Mouse (Mus musculus) hindbrain, postnatal 0 days (tissue): Measurements from ENCODE around the gene Plekhb2. TPM values are rescaled to one million over a fixed set of nuclear protein-coding genes. Genes with fewer than 3 reads are reported as not detected.

ENCODE experiments used
- ATAC-seq: fragments of 200-750 bp; cut with Nextera tagmentation; 2 replicates; pipeline ENCODE4 v1.8.0; 2017; ENCODE audit warnings: mild to moderate bottlenecking, moderate TSS enrichment, moderate library complexity
- DNase-seq: peaks from one replicate; pipeline ENCODE4 v3.0.0-alpha.2; 2015; ENCODE audit warnings: low spot score
- H3K27ac ChIP-seq: fragments of 300-500 bp; sonication (generic); 2 replicates; pipeline ENCODE4 v1.5.1; 2014; ENCODE audit warnings: mild to moderate bottlenecking
- H3K27me3 ChIP-seq: fragments of 300-500 bp; sonication (generic); 2 replicates; pipeline ENCODE4 v1.6.1; 2014; ENCODE audit warnings: low read length, mixed read lengths; ENCODE audit not compliant: insufficient read depth
- H3K36me3 ChIP-seq: fragments of 300-500 bp; sonication (generic); 2 replicates; pipeline ENCODE4 v1.6.1; 2014; ENCODE audit warnings: low read length, mixed read lengths; ENCODE audit not compliant: insufficient read depth
- H3K4me1 ChIP-seq: fragments of 300-500 bp; sonication (generic); 2 replicates; pipeline ENCODE4 v1.6.1; 2014; ENCODE audit warnings: antibody characterized with exemption, low read length, mixed read lengths; ENCODE audit not compliant: insufficient read depth
- H3K4me2 ChIP-seq: fragments of 300-500 bp; sonication (generic); 2 replicates; pipeline ENCODE4 v1.6.1; 2014; ENCODE audit warnings: low read depth, mild to moderate bottlenecking, low read length, moderate library complexity, mixed read lengths
- H3K4me3 ChIP-seq: fragments of 300-500 bp; sonication (generic); 2 replicates; pipeline ENCODE4 v1.5.1; 2014; ENCODE audit warnings: low read length
- H3K9ac ChIP-seq: fragments of 300-500 bp; sonication (generic); replicated peaks from 2 replicates; pipeline ENCODE4 v1.6.1; 2014; ENCODE audit warnings: mild to moderate bottlenecking, low read length, moderate library complexity, mixed read lengths
- H3K9me3 ChIP-seq: fragments of 300-500 bp; sonication (generic); 2 replicates; pipeline ENCODE4 v1.6.1; 2016; ENCODE audit warnings: low read length, mixed read lengths
- CTCF ChIP-seq: IDR thresholded peaks from 2 replicates; pipeline ENCODE4 v1.5.1; 2016; ENCODE audit warnings: antibody characterized with exemption, control low read depth, low read depth
- WGBS: fragments of 180-500 bp; shearing (Covaris S2); extraction: QIAGEN DNeasy Blood & Tissue Kit; methylation state at CpG from one replicate; pipeline ENCODE4 v1.1.7; 2014; 5-methylcytosine and 5-hydroxymethylcytosine counted together
- polyA plus RNA-seq: library from polyadenylated mRNA; unstranded; fragments of >200 nt; fragmentation: Nextera tagmentation; extraction: Ambion mirVana; gene quantifications from 2 replicates; pipeline ENCODE4 v1.2.1, GENCODE M21; 2015
- total RNA-seq: library from RNA; depleted of rRNA; stranded (reverse); fragments of >200 nt; gene quantifications from 2 replicates; pipeline ENCODE4 v1.2.3, GENCODE M21; 2014; rRNA removed

The Plekhb2 gene
- total RNA-seq: 98.6 and 117 TPM in 2 replicates
- polyA plus RNA-seq: 104 and 107 TPM in 2 replicates

DNA sequence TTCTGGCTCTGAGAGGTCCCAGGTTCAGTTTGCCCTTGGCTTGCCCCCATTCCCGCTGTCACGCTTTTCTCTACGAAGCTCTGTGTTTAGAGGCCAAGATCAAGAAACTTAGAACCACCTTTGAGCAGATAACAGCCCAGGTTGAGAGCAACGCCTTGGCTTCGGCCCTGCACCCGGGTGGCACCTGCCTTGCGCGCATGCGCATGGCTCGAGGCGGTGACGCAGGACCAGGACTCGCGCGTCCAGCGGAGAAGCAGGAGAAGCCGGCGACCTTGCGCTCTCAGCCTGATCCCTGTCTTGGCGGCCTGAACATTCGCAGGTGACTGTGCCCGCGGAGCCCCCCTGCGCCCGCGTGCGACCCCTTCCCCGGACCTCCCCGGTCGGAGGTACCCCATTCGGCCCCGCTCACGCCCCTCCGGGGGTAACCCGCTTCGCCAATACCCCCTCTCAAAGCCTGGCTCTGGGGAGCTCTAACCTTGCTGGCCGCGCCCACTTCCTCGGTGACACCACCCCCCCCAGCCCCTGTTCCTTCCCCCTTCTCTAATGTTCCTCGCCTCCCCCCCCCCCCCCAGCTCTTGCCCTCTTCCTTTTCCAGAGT, at the start of gene Plekhb2:
TSS of gene Plekhb2 (plus strand) at position 232 of the 598 bp plus-strand sequence.
- peak within 1 kb of the TSS; percentile 87 for H3K9ac ChIP-seq
- H3K9me3 ChIP-seq: no peaks in the 10 kb centered on the region
- WGBS: under 1% methylated on average over 37 of the region's 40 CpGs
- peak within 1 kb of the TSS; percentile 89 for H3K27ac ChIP-seq
- peak within 1 kb of the TSS; percentile 82 for H3K4me3 ChIP-seq
- peak within 1 kb of the TSS; percentile 78 for H3K4me2 ChIP-seq
- no peaks in the 10 kb centered on the region for H3K36me3 ChIP-seq
- no peak for TF ChIP-seq CTCF
- H3K4me1 ChIP-seq: 0 out of 2 replicates have a peak, but pooled peaks cover 17% of the 10 kb centered on the region
- DNase-seq (peak; percentile 93), ATAC-seq (peak; percentile 84)
- no peaks in the 10 kb centered on the region for H3K27me3 ChIP-seq

DNA sequence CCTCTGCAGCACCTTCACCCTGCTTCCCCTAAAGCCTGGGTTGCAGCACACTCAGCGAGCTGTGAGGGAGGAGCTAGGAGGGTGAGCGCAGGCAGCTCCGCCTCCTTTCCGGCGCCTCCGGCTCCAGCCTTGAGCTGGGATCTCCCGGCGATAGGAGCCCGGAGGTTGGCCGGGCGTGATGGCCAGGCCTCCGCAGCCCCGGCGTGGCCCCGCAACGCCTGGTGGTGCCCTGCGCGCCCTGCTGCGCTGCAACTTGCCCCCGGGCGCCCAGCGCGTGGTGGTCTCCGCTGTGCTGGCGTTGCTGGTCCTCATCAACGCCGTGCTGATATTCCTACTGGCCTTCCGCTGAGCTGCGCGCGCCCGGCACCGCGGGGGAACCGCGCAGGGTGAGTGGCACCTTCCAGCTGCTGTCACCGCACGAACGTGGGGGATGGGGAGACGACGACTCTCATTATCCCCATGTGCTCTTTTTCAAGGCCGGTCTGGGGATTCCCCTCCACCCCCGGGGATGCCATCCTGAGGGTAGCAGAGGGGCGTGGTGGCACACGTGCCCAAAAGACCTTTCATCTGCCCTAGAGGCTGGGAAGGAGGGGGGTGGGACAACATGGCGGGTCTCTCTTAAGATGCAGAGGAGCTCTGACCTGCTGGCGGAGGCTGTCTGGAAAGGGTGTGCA, 48.0 kb upstream of the Plekhb2 start:
- H3K9me3 ChIP-seq: no peaks in the 10 kb centered on the region
- peak overlapping the region; percentile 57 for H3K4me3 ChIP-seq
- WGBS: 1% methylated on average over 45 of the region's 47 CpGs
- no peaks in the 10 kb centered on the region for H3K27me3 ChIP-seq
- TF ChIP-seq CTCF: no peak
- peak overlapping the region; percentile 80 for H3K27ac ChIP-seq
- peak overlapping the region; percentile 81 for H3K4me2 ChIP-seq
- peak overlapping the region; percentile 74 for H3K9ac ChIP-seq
- H3K36me3 ChIP-seq: no peaks in the 10 kb centered on the region; the same call in 1 of the 2 replicates
- DNase-seq: peak; percentile 82
- ATAC-seq: peak; percentile 74
- H3K4me1 ChIP-seq: peaks cover 23% of the 10 kb centered on the region

DNA sequence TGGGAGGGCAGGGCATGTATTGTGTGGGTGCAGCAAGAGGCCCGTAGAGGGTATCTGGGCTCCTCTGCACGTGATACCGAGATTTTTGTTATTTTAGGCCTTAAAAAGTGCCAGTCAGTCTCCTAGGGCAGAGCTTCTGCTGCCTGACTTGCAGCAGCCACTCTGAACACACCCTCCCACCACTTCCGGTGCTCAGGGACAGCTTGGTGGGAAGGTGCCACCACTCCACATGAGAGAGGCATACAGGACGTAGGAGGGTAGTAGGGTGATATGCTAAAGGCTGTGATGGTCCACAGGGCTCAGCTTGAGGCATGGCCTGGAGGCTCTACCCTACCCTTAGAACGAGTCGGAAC, 47.5 kb upstream of the Plekhb2 start:
- Histone ChIP-seq H3K9me3 (no peaks in the 10 kb centered on the region), H3K4me2 (peak overlapping the region; percentile 81), H3K27ac (peak overlapping the region; percentile 80), H3K4me1 (peaks cover 23% of the 10 kb centered on the region), H3K9ac (peak overlapping the region; percentile 74), H3K4me3 (peak overlapping the region; percentile 57), H3K36me3 (peaks cover 3% of the 10 kb centered on the region; the same call in 1 of the 2 replicates), H3K27me3 (no peaks in the 10 kb centered on the region)
- ATAC-seq: peak; percentile 30
- no peak for TF ChIP-seq CTCF
- WGBS: 18% methylated on average over 7 of the region's 7 CpGs
- peak; percentile 46 for DNase-seq

DNA sequence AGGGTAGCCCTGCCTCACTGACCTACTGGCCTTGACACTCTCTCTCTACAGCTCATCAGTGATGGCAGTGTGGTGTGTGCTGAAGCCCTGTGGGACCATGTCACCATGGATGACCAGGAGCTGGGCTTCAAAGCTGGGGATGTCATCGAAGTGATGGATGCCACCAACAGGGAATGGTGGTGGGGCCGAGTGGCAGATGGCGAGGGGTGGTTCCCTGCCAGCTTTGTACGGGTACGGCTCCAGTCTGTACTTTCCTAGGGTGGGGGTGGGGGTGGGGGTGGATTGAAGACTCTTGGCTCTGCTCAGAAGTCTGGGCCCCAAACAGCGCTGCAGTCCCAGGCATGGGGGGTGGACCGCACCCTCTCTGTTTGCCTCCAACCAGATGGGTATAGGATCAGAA, 44.9 kb upstream of the Plekhb2 start:
- no peak overlapping the region for H3K4me3 ChIP-seq
- H3K9me3 ChIP-seq: no peaks in the 10 kb centered on the region
- no peak for ATAC-seq
- peaks cover 17% of the 10 kb centered on the region; the same call in 1 of the 2 replicates for H3K36me3 ChIP-seq
- H3K27ac ChIP-seq: no peak overlapping the region
- H3K4me2 ChIP-seq: no peak overlapping the region
- no peak overlapping the region for H3K9ac ChIP-seq
- 57% methylated on average over 7 of the region's 7 CpGs for WGBS
- H3K4me1 ChIP-seq: peaks cover 23% of the 10 kb centered on the region
- no peak for TF ChIP-seq CTCF
- H3K27me3 ChIP-seq: no peaks in the 10 kb centered on the region
- DNase-seq: no peak

DNA sequence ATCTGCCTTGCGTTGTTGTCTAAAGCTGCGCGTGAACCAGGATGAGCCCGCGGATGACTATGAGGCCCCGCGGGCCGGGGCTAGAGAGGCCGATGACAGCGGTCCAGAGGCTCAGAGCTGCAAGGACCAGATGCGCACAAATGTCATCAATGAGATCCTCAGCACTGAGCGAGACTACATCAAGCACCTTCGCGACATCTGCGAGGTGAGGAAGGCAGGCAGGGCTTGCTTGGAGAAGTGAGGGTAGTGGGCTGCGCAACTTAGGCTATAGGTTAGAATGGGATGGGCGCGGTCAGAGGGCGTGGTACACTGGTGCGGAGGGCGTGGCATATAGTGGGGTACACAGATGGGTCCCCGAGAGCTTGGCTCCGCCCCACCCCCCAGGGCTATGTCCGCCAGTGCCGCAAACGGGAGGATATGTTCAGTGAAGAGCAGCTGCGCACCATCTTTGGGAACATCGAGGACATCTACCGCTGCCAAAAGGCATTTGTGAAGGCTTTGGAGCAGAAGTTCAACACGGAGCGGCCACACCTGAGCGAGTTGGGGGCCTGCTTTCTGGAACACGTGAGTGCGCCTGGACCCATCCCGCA, 43.8 kb upstream of the Plekhb2 start:
- H3K27ac ChIP-seq: no peak overlapping the region
- H3K4me2 ChIP-seq: no peak overlapping the region
- H3K9ac ChIP-seq: no peak overlapping the region
- ATAC-seq (no peak), DNase-seq (peak; percentile 23)
- peaks cover 24% of the 10 kb centered on the region; the same call in 1 of the 2 replicates for H3K36me3 ChIP-seq
- H3K4me1 ChIP-seq: peaks cover 22% of the 10 kb centered on the region
- no peak for TF ChIP-seq CTCF
- no peaks in the 10 kb centered on the region for H3K27me3 ChIP-seq
- no peak overlapping the region for H3K4me3 ChIP-seq
- H3K9me3 ChIP-seq: no peaks in the 10 kb centered on the region
- WGBS: 35% methylated on average over 35 of the region's 35 CpGs

DNA sequence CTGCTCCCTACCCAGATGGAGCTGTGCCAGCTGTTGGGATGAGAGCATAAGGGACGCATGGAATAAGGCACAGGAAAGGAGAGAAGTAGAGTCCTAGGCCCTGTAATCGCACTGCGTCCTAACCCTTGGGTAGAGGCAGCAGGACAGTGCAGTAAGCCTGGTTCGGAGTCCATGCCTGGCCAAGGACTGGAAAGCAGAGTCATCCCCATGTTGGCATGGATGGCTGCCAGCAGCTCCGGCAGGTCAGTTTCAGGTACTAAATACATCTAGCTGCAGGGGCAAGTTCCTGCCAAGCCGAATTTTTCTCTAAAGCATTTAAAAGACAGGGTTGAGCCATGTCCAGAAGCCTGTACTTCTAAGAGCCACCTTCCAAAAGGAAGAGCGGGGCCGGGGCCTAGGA, 41.3 kb upstream of the Plekhb2 start:
- Histone ChIP-seq H3K4me3 (no peak overlapping the region), H3K27me3 (no peaks in the 10 kb centered on the region), H3K4me1 (peaks cover 7% of the 10 kb centered on the region; the same call in 1 of the 2 replicates), H3K9me3 (no peaks in the 10 kb centered on the region), H3K27ac (no peak overlapping the region), H3K4me2 (no peak overlapping the region), H3K36me3 (peaks cover 39% of the 10 kb centered on the region; the same call in 1 of the 2 replicates), H3K9ac (no peak overlapping the region)
- DNase-seq: no peak
- TF ChIP-seq CTCF: no peak
- WGBS: 84% methylated on average over 8 of the region's 8 CpGs
- ATAC-seq: no peak
